Mouse (Mus musculus) intestine, embryonic 16.5 days (tissue): ENCODE data around the gene Pigc. TPM values are rescaled to one million over a fixed set of nuclear protein-coding genes. Genes with fewer than 3 reads are reported as not detected.

Experiments used
- ATAC-seq: fragments of 200-750 bp; cut with Nextera tagmentation; 2 replicates; pipeline ENCODE4 v1.8.0; 2017; ENCODE audit warnings: moderate TSS enrichment, moderate library complexity
- H3K27ac ChIP-seq: fragments of 300-500 bp; sonication (generic); 2 replicates; pipeline ENCODE4 v1.5.1; 2014; ENCODE audit warnings: mild to moderate bottlenecking, low read length
- H3K27me3 ChIP-seq: fragments of 300-500 bp; sonication (generic); replicated peaks from 2 replicates; pipeline ENCODE4 v1.6.1; 2014; ENCODE audit warnings: low read length, control low read depth, mixed read lengths; ENCODE audit not compliant: control insufficient read depth, insufficient read depth
- H3K36me3 ChIP-seq: fragments of 300-500 bp; sonication (generic); 2 replicates; pipeline ENCODE4 v1.6.1; 2014; ENCODE audit warnings: low read length, control low read depth; ENCODE audit not compliant: control insufficient read depth, insufficient read depth
- H3K4me1 ChIP-seq: fragments of 300-500 bp; sonication (generic); 2 replicates; pipeline ENCODE4 v1.6.1; 2014; ENCODE audit warnings: low read length, control low read depth, mixed read lengths; ENCODE audit not compliant: control insufficient read depth, insufficient read depth
- H3K4me2 ChIP-seq: fragments of 300-500 bp; sonication (generic); 2 replicates; pipeline ENCODE4 v1.6.1; 2014; ENCODE audit warnings: low read depth, low read length, control low read depth
- H3K4me3 ChIP-seq: fragments of 300-500 bp; sonication (generic); 2 replicates; pipeline ENCODE4 v1.5.1; 2014; ENCODE audit warnings: mild to moderate bottlenecking, low read length
- H3K9ac ChIP-seq: fragments of 300-500 bp; sonication (generic); 2 replicates; pipeline ENCODE4 v1.6.1; 2014; ENCODE audit warnings: low read depth, low read length
- H3K9me3 ChIP-seq: fragments of 300-500 bp; sonication (generic); 2 replicates; pipeline ENCODE4 v1.6.1; 2016; ENCODE audit warnings: low read length, control low read depth; ENCODE audit not compliant: control insufficient read depth
- WGBS: fragments of 180-500 bp; shearing (Covaris S2); extraction: QIAGEN DNeasy Blood & Tissue Kit; methylation state at CpG from one replicate; pipeline ENCODE4 v1.1.7; 2014; 5-methylcytosine and 5-hydroxymethylcytosine counted together
- polyA plus RNA-seq: library from polyadenylated mRNA; unstranded; fragments of >200 nt; fragmentation: Nextera tagmentation; extraction: Ambion mirVana; gene quantifications from 2 replicates; pipeline ENCODE4 v1.2.1, GENCODE M21; 2015

The Pigc gene
- polyA plus RNA-seq: 35.3 and 35.8 TPM in 2 replicates

- 2% methylated on average over 38 of the region's 38 CpGs for WGBS
- Histone ChIP-seq H3K9me3 (no peaks in the 10 kb centered on the region), H3K4me1 (peaks cover 12% of the 10 kb centered on the region), H3K4me3 (peak within 1 kb of the TSS; percentile 66), H3K27ac (peak within 1 kb of the TSS; percentile 64), H3K9ac (peak within 1 kb of the TSS; percentile 79), H3K36me3 (peaks cover 2% of the 10 kb centered on the region; the same call in 1 of the 2 replicates), H3K4me2 (peak within 1 kb of the TSS; percentile 57), H3K27me3 (no peaks in the 10 kb centered on the region)
- ATAC-seq: peak; percentile 99
These were observed at the start of gene Pigc for GRCm38 (mm10) chr1:161968589-161969407. Pigc (plus strand) TSS chr1:161969186.

GRCm38 (mm10) chr1:161919594-161919993 lies 49.4 kb upstream of the Pigc start:
- Histone ChIP-seq H3K9me3 (no peaks in the 10 kb centered on the region), H3K27me3 (no peaks in the 10 kb centered on the region), H3K4me2 (no peak overlapping the region), H3K9ac (no peak overlapping the region), H3K27ac (no peak overlapping the region), H3K4me3 (no peak overlapping the region), H3K4me1 (no peaks in the 10 kb centered on the region), H3K36me3 (no peaks in the 10 kb centered on the region)
- 95% methylated on average over 2 of the region's 2 CpGs for WGBS
- ATAC-seq: no peak

GRCm38 (mm10) chr1:161920475-161921454 lies 48.2 kb upstream of the Pigc start:
- H3K9ac ChIP-seq: no peak overlapping the region
- ATAC-seq: no peak
- no peak overlapping the region for H3K27ac ChIP-seq
- 88% methylated on average over 9 of the region's 9 CpGs for WGBS
- H3K27me3 ChIP-seq: no peaks in the 10 kb centered on the region
- no peaks in the 10 kb centered on the region for H3K4me1 ChIP-seq
- H3K4me3 ChIP-seq: no peak overlapping the region
- H3K36me3 ChIP-seq: no peaks in the 10 kb centered on the region
- H3K4me2 ChIP-seq: no peak overlapping the region
- H3K9me3 ChIP-seq: no peaks in the 10 kb centered on the region

GRCm38 (mm10) chr1:161921928-161922327 lies 47.1 kb upstream of the Pigc start:
- Histone ChIP-seq H3K4me1 (no peaks in the 10 kb centered on the region), H3K36me3 (no peaks in the 10 kb centered on the region), H3K4me3 (no peak overlapping the region), H3K27ac (no peak overlapping the region), H3K9ac (no peak overlapping the region), H3K4me2 (no peak overlapping the region), H3K27me3 (no peaks in the 10 kb centered on the region), H3K9me3 (no peaks in the 10 kb centered on the region)
- WGBS: 88% methylated on average over 6 of the region's 6 CpGs
- no peak for ATAC-seq

- no peaks in the 10 kb centered on the region for H3K4me1 ChIP-seq
- no peaks in the 10 kb centered on the region for H3K36me3 ChIP-seq
- no peaks in the 10 kb centered on the region for H3K9me3 ChIP-seq
- no peak overlapping the region for H3K27ac ChIP-seq
- H3K27me3 ChIP-seq: no peaks in the 10 kb centered on the region
- H3K9ac ChIP-seq: no peak overlapping the region
- no peak overlapping the region for H3K4me3 ChIP-seq
- H3K4me2 ChIP-seq: no peak overlapping the region
- 65% methylated on average over 3 of the region's 3 CpGs for WGBS
- no peak for ATAC-seq
These were observed 44.7 kb upstream of the Pigc start for GRCm38 (mm10) chr1:161924321-161924720.

GRCm38 (mm10) chr1:161925281-161925805 lies 43.6 kb upstream of the Pigc start:
- Histone ChIP-seq H3K27me3 (no peaks in the 10 kb centered on the region), H3K4me3 (no peak overlapping the region), H3K9me3 (no peaks in the 10 kb centered on the region), H3K27ac (no peak overlapping the region), H3K4me2 (no peak overlapping the region), H3K9ac (no peak overlapping the region), H3K36me3 (no peaks in the 10 kb centered on the region), H3K4me1 (no peaks in the 10 kb centered on the region)
- no peak for ATAC-seq
- WGBS: 83% methylated on average over 13 of the region's 13 CpGs

- 86% methylated on average over 2 of the region's 2 CpGs for WGBS
- H3K27ac ChIP-seq: no peak overlapping the region
- H3K9me3 ChIP-seq: no peaks in the 10 kb centered on the region
- H3K4me2 ChIP-seq: no peak overlapping the region
- no peak overlapping the region for H3K9ac ChIP-seq
- H3K27me3 ChIP-seq: no peaks in the 10 kb centered on the region
- H3K4me3 ChIP-seq: no peak overlapping the region
- H3K36me3 ChIP-seq: no peaks in the 10 kb centered on the region
- H3K4me1 ChIP-seq: no peaks in the 10 kb centered on the region
- no peak for ATAC-seq
These were observed 41.0 kb upstream of the Pigc start for GRCm38 (mm10) chr1:161927976-161928375.

- 76% methylated on average over 4 of the region's 4 CpGs for WGBS
- no peak overlapping the region for H3K9ac ChIP-seq
- no peaks in the 10 kb centered on the region for H3K4me1 ChIP-seq
- no peak overlapping the region for H3K4me3 ChIP-seq
- H3K9me3 ChIP-seq: no peaks in the 10 kb centered on the region
- ATAC-seq: no peak
- H3K27ac ChIP-seq: no peak overlapping the region
- H3K36me3 ChIP-seq: no peaks in the 10 kb centered on the region
- no peak overlapping the region for H3K4me2 ChIP-seq
- H3K27me3 ChIP-seq: no peaks in the 10 kb centered on the region
These were observed 37.7 kb upstream of the Pigc start for GRCm38 (mm10) chr1:161931313-161931712.

GRCm38 (mm10) chr1:161931817-161932216 lies 37.2 kb upstream of the Pigc start:
- Histone ChIP-seq H3K4me2 (no peak overlapping the region), H3K9me3 (no peaks in the 10 kb centered on the region), H3K36me3 (no peaks in the 10 kb centered on the region), H3K4me1 (no peaks in the 10 kb centered on the region), H3K27me3 (no peaks in the 10 kb centered on the region), H3K4me3 (no peak overlapping the region), H3K27ac (no peak overlapping the region), H3K9ac (no peak overlapping the region)
- 87% methylated on average over 10 of the region's 10 CpGs for WGBS
- no peak for ATAC-seq
